Mouse (Mus musculus) adrenal gland, postnatal 36 days (tissue): Measurements from ENCODE around the gene 4930595D18Rik. TPM values are rescaled to one million over a fixed set of nuclear protein-coding genes. Genes with fewer than 3 reads are reported as not detected.

Source experiments
- DNase-seq, 2 experiments: peaks; one replicate each; pipeline ENCODE4 v3.0.0; 2021; ENCODE audit warnings: mixed read lengths in 1 of 2
- long read RNA-seq, 2 experiments: library from polyadenylated mRNA; stranded (forward); transcript quantifications; one replicate each; pipeline ENCODE4 v2.0.0; 2021; ENCODE audit warnings: borderline sequencing depth in 2 of 2
- total RNA-seq, 2 experiments: library from RNA; stranded (reverse); gene quantifications; 2 replicates each; pipeline ENCODE4 v1.2.3; 2021

The 4930595D18Rik gene
- not detected for total RNA-seq
- long read RNA-seq, experiment 1: 0 reads
- long read RNA-seq, experiment 2, partial matches to known transcripts: 0 of 1 reads
- long read RNA-seq, experiment 2, other reads (novel, unspliced or antisense): 1 of 1 reads

- no peak for DNase-seq
Observed at GRCm38 (mm10) chr12:111184476-111184875, at the start of gene 4930595D18Rik. TSS of gene 4930595D18Rik (minus strand) at chr12:111184491.

GRCm38 (mm10) chr12:111233798-111234197 is 49.5 kb upstream of the 4930595D18Rik start:
- DNase-seq: no peak

GRCm38 (mm10) chr12:111230793-111231192 is 46.5 kb upstream of the 4930595D18Rik start:
- no peak for DNase-seq

- DNase-seq: no peak
Observed at GRCm38 (mm10) chr12:111228488-111228887, 44.2 kb upstream of the 4930595D18Rik start.

- DNase-seq: no peak
Observed at GRCm38 (mm10) chr12:111227410-111227809, 43.1 kb upstream of the 4930595D18Rik start.

- no peak for DNase-seq
Observed at GRCm38 (mm10) chr12:111225197-111225780, 41.0 kb upstream of the 4930595D18Rik start.

- no peak for DNase-seq
Observed at GRCm38 (mm10) chr12:111218867-111219266, 34.6 kb upstream of the 4930595D18Rik start.

- DNase-seq: no peak
Observed at GRCm38 (mm10) chr12:111211729-111212128, 27.4 kb upstream of the 4930595D18Rik start.

- DNase-seq: no peak
Observed at GRCm38 (mm10) chr12:111207641-111208040, 23.4 kb upstream of the 4930595D18Rik start.

GRCm38 (mm10) chr12:111203945-111204344 is 19.7 kb upstream of the 4930595D18Rik start:
- DNase-seq: no peak

GRCm38 (mm10) chr12:111203076-111203475 is 18.8 kb upstream of the 4930595D18Rik start:
- DNase-seq: no peak

GRCm38 (mm10) chr12:111196548-111196947 is 12.3 kb upstream of the 4930595D18Rik start:
- no peak for DNase-seq

- no peak for DNase-seq
Observed at GRCm38 (mm10) chr12:111193331-111193730, 9.0 kb upstream of the 4930595D18Rik start.

- no peak for DNase-seq
Observed at GRCm38 (mm10) chr12:111192777-111193176, 8.5 kb upstream of the 4930595D18Rik start.

- DNase-seq: no peak
Observed at GRCm38 (mm10) chr12:111190891-111191290, 6.6 kb upstream of the 4930595D18Rik start.

- DNase-seq: no peak
Observed at GRCm38 (mm10) chr12:111190355-111190754, 6.1 kb upstream of the 4930595D18Rik start.

- DNase-seq: no peak
Observed at GRCm38 (mm10) chr12:111188295-111188694, 4.0 kb upstream of the 4930595D18Rik start.

GRCm38 (mm10) chr12:111186986-111187385 is 2.7 kb upstream of the 4930595D18Rik start:
- peak; percentile 14 to 25 for DNase-seq

- DNase-seq: no peak
Observed at GRCm38 (mm10) chr12:111182378-111182777, 1.9 kb downstream of the 4930595D18Rik start.

GRCm38 (mm10) chr12:111181848-111182247 is 2.4 kb downstream of the 4930595D18Rik start:
- DNase-seq: no peak

- DNase-seq: no peak
Observed at GRCm38 (mm10) chr12:111178772-111179171, 5.5 kb downstream of the 4930595D18Rik start.

GRCm38 (mm10) chr12:111168891-111169290 is 15.4 kb downstream of the 4930595D18Rik start:
- DNase-seq: peak; percentile 57 to 67

GRCm38 (mm10) chr12:111166681-111167289 is 17.5 kb downstream of the 4930595D18Rik start:
- DNase-seq: peak; percentile 39 to 61
